Mouse (Mus musculus) liver, adult 2 months (tissue): ENCODE data around the gene Smad5.

Experiments used
- CTCF ChIP-seq: fragments of 200-500 bp; IDR thresholded peaks from 2 replicates; pipeline ENCODE4 v1.5.1; 2011; ENCODE audit warnings: low read depth, low read length, control low read depth
- POLR2A ChIP-seq: fragments of 200-500 bp; IDR thresholded peaks from 2 replicates; pipeline ENCODE4 v1.6.1; 2011; ENCODE audit warnings: low read length, control low read depth; ENCODE audit not compliant: insufficient read depth; ENCODE audit errors: extremely low read depth

GRCm38 (mm10) chr13:56753192-56753951 is 50.6 kb downstream of the Smad5 start, which contains the start of gene Gm45623:
- no peak for TF ChIP-seq CTCF
- TF ChIP-seq POLR2A = no peak
